Mouse (Mus musculus): ENCODE results near the gene Epb41l5. TPM values are rescaled to one million over a fixed set of nuclear protein-coding genes. Genes with fewer than 3 reads are reported as not detected.

Gene Epb41l5
- polyA plus RNA-seq, 1 experiment, result 13.5 TPM

DNA sequence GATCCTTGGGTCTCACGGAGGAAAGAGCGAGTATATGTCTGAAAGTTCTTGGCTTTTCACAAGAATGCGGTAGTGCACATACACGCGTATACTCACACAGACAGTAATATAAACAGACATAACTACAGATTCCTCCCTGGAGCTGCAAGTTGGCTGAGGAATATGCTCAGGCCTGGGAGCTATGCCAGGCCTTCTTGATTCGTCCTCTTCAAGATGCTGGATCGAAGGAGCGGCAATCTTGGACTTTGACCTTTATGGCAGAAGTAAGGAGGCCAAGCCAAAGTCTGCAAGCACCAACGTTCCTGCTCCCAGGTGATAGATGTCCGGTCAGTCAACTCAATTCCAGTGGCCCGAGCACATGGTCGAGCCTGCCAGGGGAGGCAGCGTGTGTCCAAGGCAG, 117.9 kb downstream of the Epb41l5 start:
- TF ChIP-seq POLR2A (IDR thresholded peaks at IDR 0.05; ENCODE audit: borderline replicate concordance, extremely low read depth, insufficient read depth, insufficient read length, poor library complexity, severe bottlenecking), result no peak
- TF ChIP-seq CTCF (IDR thresholded peaks at IDR 0.05; ENCODE audit: borderline replicate concordance, extremely low read depth, insufficient read depth, insufficient read length), result no peak

DNA sequence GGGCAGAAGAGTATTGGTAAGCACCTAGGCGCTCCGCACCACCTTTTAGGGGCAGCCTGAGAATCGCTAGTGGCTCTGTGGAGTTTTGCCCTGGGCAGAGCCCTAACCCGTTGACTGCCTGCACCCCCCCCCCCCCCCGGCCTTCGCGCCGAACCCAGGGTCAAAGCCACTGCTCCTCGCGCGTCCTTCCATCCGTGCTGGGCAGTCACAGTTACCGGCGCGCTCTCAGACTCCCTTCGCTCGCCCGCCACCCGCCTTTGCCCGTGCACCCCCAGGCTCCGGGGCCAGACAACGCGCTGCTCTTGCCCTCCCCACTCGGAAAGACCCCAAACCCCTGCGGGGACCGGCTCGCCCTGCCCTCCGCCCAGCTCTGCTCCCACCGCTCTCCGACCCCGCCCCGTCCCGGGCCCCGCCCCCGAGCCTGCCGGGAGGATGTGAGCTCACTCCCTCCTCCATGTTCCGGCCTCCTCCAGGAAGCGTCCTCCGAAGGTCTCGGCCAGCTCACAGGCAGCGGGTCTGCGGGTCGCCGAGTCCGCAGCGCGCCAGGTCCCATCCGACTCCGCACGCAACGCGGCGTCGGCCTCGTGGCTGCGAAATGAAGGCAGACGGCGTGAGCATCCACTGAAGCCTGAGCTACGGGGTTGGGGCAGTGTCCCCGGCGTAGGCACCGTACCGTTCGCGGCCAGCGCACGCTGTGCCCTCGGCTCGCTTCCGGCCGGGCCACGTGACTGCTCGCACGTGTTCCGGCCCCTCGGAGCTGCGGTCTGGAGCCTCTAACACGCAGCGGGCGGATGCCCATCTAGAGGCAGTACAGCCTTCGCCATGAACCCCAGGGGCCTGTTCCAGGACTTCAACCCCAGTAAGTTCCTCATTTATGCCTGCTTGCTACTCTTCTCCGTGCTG, 122.9 kb downstream of the Epb41l5 start, which contains the start of gene Tmem185b:
Gene Tmem185b, plus strand, starts transcription at position 472 of the 903 bp plus-strand sequence.
- peak; percentile 62; the same call in 1 of the 2 replicates for TF ChIP-seq POLR2A (IDR thresholded peaks at IDR 0.05; ENCODE audit: borderline replicate concordance, extremely low read depth, insufficient read depth, insufficient read length, poor library complexity, severe bottlenecking)
- TF ChIP-seq CTCF (IDR thresholded peaks at IDR 0.05; ENCODE audit: borderline replicate concordance, extremely low read depth, insufficient read depth, insufficient read length), result no peak
- peak; percentile 94 for DNase-seq (ENCODE audit: low read depth)

More for the DNA sequence above, 117.9 kb downstream of the Epb41l5 start:
- DNase-seq (ENCODE audit: low read depth), result no peak

DNA sequence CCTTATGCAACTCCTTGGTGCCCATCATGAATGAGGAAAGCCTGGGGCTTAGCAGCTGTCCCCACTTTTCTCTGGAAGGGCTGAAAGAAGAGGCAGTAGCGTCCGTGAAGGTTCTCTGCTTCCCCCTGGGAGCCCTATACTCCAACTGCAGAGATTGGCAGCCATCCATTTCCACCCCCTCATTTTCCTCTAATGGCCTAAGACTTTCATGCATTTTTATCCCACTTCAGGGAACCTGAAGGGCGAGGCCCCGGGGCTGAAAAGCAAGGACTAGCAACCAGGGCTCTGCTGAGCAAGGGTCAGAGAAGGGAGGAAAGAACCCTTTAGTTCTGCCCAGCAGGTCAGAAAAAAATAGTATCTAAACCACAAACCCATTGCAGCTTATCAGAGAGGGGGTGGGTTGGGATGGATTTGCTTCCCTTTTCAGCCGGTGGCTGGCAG, 123.8 kb downstream of the Epb41l5 start:
- no peak for TF ChIP-seq CTCF (IDR thresholded peaks at IDR 0.05; ENCODE audit: borderline replicate concordance, extremely low read depth, insufficient read depth, insufficient read length)
- TF ChIP-seq POLR2A (IDR thresholded peaks at IDR 0.05; ENCODE audit: borderline replicate concordance, extremely low read depth, insufficient read depth, insufficient read length, poor library complexity, severe bottlenecking), result no peak
- DNase-seq (ENCODE audit: low read depth), result peak; percentile 75

DNA sequence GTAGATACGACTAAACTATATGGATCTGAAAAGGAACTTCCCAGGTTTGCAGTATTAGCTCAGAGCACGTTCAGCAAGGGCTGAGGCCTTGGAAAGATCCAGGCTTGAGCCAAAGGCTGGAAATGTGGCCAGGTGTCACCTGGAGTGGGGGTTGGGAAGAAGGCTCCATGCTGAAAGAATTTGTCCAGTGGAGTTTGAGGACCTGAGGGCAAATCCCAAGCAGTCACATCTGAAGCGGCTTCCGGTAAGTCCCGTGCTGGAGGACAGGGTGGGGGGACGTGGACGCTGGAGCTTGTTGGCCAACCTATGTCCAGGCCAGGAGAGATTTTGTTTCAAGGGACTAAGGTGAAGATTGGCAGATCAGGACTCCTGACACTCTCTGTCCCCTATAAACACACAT, 125.0 kb downstream of the Epb41l5 start:
- TF ChIP-seq POLR2A (IDR thresholded peaks at IDR 0.05; ENCODE audit: borderline replicate concordance, extremely low read depth, insufficient read depth, insufficient read length, poor library complexity, severe bottlenecking), result no peak
- TF ChIP-seq CTCF (IDR thresholded peaks at IDR 0.05; ENCODE audit: borderline replicate concordance, extremely low read depth, insufficient read depth, insufficient read length), result no peak
- no peak for DNase-seq (ENCODE audit: low read depth)

DNA sequence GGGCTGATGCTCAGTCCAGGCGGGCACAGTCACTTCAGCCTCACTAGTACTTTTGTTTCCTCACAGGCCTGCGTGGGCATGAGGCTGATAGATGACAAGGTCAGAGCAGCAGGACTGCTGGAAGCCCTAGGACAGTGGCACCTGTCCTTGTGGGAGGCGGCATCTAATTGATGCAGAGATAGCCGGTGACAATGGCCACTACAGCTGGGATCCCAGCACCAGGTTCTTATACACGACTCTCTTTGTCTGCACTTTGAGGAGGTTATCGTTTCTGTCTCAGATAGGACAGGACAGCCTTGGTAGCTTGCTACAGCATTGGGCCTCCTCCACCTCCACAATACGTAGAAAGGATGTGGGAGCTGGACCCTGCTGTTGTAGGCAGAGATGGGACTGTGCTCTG, 125.4 kb downstream of the Epb41l5 start:
- no peak for TF ChIP-seq CTCF (IDR thresholded peaks at IDR 0.05; ENCODE audit: borderline replicate concordance, extremely low read depth, insufficient read depth, insufficient read length)
- TF ChIP-seq POLR2A (IDR thresholded peaks at IDR 0.05; ENCODE audit: borderline replicate concordance, extremely low read depth, insufficient read depth, insufficient read length, poor library complexity, severe bottlenecking), result no peak
- no peak for DNase-seq (ENCODE audit: low read depth)

DNA sequence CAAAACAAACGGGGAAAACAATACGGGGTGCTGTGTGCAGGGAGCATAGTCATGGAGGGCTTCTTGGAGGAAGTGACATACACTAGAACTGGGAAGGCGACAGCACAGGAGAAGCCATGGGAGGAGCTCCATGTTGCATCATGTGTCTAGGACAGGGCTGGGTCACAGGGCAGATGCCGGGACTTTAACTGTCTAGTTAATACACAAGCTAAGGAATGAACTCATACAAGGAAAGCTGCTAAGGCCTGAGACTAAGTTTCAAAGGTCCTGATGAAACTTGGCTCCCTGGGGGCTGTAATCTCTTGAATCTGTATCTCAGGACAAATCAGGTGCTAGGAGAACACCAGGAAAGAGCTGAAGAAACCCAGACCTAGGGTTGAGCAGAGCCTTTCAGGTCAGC, 126.1 kb downstream of the Epb41l5 start:
- no peak for TF ChIP-seq CTCF (IDR thresholded peaks at IDR 0.05; ENCODE audit: borderline replicate concordance, extremely low read depth, insufficient read depth, insufficient read length)
- no peak for TF ChIP-seq POLR2A (IDR thresholded peaks at IDR 0.05; ENCODE audit: borderline replicate concordance, extremely low read depth, insufficient read depth, insufficient read length, poor library complexity, severe bottlenecking)
- DNase-seq (ENCODE audit: low read depth), result no peak

DNA sequence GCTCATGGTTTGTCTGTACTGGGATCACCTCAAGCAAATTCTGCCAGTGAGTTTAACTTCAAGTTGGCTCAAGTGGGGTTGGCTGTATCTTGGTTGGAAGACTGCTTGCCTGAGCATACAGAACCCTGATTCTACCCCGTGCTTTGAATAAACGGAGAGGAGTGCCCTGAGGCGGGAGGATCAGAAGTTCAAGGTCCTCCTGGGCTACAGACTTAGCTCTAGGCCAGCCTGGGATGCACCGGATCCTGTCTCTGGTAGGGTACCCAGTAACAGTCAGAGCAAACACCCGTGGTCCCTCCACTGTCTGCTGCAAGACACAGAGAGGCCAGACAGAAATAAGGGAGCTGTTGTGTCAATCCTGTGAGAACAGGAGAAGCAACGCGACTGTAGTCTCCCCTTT, 127.1 kb downstream of the Epb41l5 start:
- TF ChIP-seq CTCF (IDR thresholded peaks at IDR 0.05; ENCODE audit: borderline replicate concordance, extremely low read depth, insufficient read depth, insufficient read length), result no peak
- TF ChIP-seq POLR2A (IDR thresholded peaks at IDR 0.05; ENCODE audit: borderline replicate concordance, extremely low read depth, insufficient read depth, insufficient read length, poor library complexity, severe bottlenecking), result no peak

DNA sequence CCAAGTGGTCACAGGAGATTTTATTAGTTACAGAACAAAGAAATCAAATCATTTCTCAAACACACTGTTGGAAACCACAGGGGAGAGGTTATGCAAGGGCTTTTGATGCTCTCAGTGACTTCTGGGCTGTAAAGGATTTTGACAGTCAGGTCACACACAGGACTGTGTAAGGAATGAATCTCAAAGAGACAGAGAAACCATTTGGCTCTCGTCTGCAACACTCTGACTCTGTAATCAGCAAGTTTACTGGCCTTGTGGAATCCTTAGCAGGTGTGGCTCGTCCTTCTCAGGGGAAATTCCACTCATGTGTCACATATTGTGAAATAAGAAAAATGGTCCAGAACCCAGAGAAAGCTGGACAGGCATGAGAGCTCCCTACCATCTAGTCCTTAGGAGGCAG, 127.8 kb downstream of the Epb41l5 start:
- TF ChIP-seq POLR2A (IDR thresholded peaks at IDR 0.05; ENCODE audit: borderline replicate concordance, extremely low read depth, insufficient read depth, insufficient read length, poor library complexity, severe bottlenecking), result no peak
- no peak for TF ChIP-seq CTCF (IDR thresholded peaks at IDR 0.05; ENCODE audit: borderline replicate concordance, extremely low read depth, insufficient read depth, insufficient read length)
- DNase-seq (ENCODE audit: low read depth), result peak; percentile 27

More for the DNA sequence above, 127.1 kb downstream of the Epb41l5 start:
- DNase-seq (ENCODE audit: low read depth), result no peak

DNA sequence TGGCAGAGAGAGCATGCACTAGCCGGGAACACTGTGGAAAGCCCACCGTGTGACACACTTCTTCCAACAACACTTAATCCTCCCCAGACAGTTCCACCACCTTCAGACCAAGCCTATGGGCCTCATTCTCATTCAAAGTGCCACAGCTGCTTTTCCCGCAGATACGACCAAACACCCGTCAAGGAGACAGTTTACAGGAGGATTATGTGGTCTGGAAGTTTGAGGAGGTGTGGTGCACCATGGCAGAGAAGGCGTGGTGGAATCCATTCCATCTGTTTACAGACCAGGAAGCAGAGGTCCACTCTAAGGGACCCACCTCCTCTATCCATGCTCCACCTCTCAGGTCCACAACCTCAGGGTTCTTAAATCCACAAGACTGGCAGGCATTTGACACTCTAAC, 129.5 kb downstream of the Epb41l5 start:
- no peak for DNase-seq (ENCODE audit: low read depth)
- TF ChIP-seq CTCF (IDR thresholded peaks at IDR 0.05; ENCODE audit: borderline replicate concordance, extremely low read depth, insufficient read depth, insufficient read length) (no peak), POLR2A (IDR thresholded peaks at IDR 0.05; ENCODE audit: borderline replicate concordance, extremely low read depth, insufficient read depth, insufficient read length, poor library complexity, severe bottlenecking) (no peak)

DNA sequence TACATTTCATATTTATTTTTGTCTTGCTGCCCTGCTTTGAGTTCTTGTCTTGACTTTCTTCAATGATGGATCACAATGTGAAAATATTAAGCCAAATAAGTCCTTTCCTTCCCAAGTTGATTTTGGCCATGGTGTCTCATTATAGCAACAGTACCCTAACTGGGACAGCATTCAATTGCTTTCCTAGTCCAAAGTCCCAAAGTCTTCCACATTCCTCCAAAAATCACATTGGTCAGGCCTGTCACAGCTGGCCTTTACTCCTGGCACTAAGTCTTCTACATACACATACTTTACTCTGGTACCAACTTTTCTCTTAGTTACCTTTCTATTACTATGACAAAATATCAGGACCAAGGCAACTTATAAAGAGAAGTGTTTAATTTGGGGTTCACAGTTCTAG, 130.0 kb downstream of the Epb41l5 start:
- TF ChIP-seq CTCF (IDR thresholded peaks at IDR 0.05; ENCODE audit: borderline replicate concordance, extremely low read depth, insufficient read depth, insufficient read length), result no peak
- TF ChIP-seq POLR2A (IDR thresholded peaks at IDR 0.05; ENCODE audit: borderline replicate concordance, extremely low read depth, insufficient read depth, insufficient read length, poor library complexity, severe bottlenecking), result no peak
- DNase-seq (ENCODE audit: low read depth), result no peak

DNA sequence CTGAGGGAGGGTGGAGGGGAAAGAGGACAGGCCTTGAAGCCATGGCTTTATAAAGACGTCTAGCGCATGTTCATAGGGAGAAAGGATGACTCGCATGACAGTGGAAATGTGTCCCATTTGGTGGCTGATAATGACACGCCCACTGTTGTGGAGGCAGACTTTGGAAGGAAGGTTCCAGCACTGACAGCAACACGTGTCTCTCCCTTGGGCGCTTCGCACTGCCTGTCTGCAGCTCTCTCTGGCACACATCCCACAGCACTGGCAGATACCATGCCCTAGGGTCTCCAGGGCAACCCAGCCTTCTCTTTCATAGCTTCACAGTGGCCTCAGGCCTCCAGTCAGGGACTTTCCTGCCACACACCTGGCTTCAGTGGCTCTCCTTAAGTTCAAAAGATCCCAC, 130.7 kb downstream of the Epb41l5 start:
- DNase-seq (ENCODE audit: low read depth), result peak; percentile 15
- TF ChIP-seq POLR2A (IDR thresholded peaks at IDR 0.05; ENCODE audit: borderline replicate concordance, extremely low read depth, insufficient read depth, insufficient read length, poor library complexity, severe bottlenecking) (no peak), CTCF (IDR thresholded peaks at IDR 0.05; ENCODE audit: borderline replicate concordance, extremely low read depth, insufficient read depth, insufficient read length) (no peak)

DNA sequence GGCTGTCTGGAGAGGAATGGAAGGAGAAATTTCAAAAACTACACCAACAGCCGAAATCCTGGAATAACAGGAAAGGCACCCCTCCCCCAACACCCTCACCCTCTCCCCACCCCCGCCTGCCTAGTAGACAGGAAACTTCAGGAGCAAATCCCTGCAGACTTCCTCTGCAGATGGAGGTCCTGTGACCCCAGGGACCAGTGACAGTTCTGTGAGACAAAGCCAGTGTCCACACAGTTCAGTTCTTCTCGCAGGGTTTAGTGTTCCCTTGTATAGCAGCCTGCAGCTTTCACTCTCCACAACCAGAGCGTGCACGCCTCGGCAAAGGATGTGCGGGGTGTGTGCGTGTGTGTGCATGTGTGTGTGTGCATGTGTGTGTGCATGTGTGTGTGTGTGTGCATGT, 137.9 kb downstream of the Epb41l5 start:
- DNase-seq (ENCODE audit: low read depth), result no peak
- no peak for TF ChIP-seq CTCF (IDR thresholded peaks at IDR 0.05; ENCODE audit: borderline replicate concordance, extremely low read depth, insufficient read depth, insufficient read length)
- no peak for TF ChIP-seq POLR2A (IDR thresholded peaks at IDR 0.05; ENCODE audit: borderline replicate concordance, extremely low read depth, insufficient read depth, insufficient read length, poor library complexity, severe bottlenecking)

Measured in brain, embryonic 14.5 days (tissue).